Mouse (Mus musculus): ENCODE data around the gene March6. TPM values are rescaled to one million over a fixed set of nuclear protein-coding genes. Genes with fewer than 3 reads are reported as not detected.

The March6 gene
- polyA plus RNA-seq, 1 experiment from 2014 or later = 28.2 TPM

DNA sequence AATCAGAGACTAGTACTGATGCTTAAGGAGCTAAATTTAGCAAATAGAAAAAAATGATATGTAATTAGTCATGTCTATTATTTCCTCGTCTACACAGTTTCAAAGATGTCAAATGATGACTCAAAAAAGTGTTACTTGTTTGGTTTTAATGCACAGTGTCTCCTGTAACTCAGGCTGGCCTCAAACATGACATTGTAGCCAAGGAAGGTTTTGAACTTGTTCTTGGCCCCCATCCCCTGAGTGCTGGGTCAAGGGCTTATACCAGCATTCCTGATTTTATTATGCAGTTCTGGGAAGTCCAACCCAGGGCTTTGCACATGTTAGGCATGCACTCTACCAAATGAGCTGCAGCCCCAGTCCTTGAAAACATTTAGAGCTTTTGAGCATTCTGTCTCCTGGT, 34.9 kb upstream of the March6 start:
- no peak for ATAC-seq (ENCODE audit: low read depth)
- Histone ChIP-seq H3K27ac (ENCODE audit: low read length) (no peak overlapping the region), H3K36me3 (ENCODE audit: control insufficient read depth, insufficient read depth, low read length) (no peaks in the 10 kb centered on the region), H3K4me1 (replicated peaks; ENCODE audit: control insufficient read depth, insufficient read depth, low read length) (peaks cover 26% of the 10 kb centered on the region), H3K4me3 (ENCODE audit: low read length) (no peak overlapping the region), H3K9ac (ENCODE audit: low read length) (no peak overlapping the region), H3K9me3 (ENCODE audit: control insufficient read depth, low read length) (no peaks in the 10 kb centered on the region; the same call in 1 of the 2 replicates), H3K4me2 (ENCODE audit: low read depth, low read length) (no peak overlapping the region), H3K27me3 (ENCODE audit: control insufficient read depth, insufficient read depth, low read depth, low read length) (no peaks in the 10 kb centered on the region)
- 68% methylated on average over 1 of the region's 1 CpGs for WGBS

DNA sequence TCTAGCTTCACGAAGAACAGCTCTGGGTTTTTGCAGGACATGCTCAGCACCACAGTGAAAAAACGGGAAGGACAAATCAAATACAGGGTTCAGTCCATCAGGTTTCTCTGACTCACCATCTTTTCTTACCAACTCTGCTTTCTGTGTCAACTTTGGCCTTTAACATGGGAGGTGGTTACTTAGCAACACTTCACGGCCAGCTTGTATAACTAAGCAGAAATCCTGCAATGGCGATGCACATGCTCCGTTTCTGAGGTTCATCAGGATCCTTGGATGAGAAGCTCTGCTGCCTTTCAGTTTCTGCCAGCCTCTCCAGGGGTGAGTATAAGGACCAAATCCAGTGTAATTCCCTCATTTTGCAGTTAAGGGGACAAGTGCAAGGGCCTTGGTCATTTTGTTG, 34.3 kb upstream of the March6 start, which contains the start of gene Cmbl:
Cmbl (plus strand) TSS at position 206 of the 400 bp plus-strand sequence.
- no peaks in the 10 kb centered on the region; the same call in 1 of the 2 replicates for H3K9me3 ChIP-seq (ENCODE audit: control insufficient read depth, low read length)
- H3K27me3 ChIP-seq (ENCODE audit: control insufficient read depth, insufficient read depth, low read depth, low read length) = no peaks in the 10 kb centered on the region
- no peak within 1 kb of the TSS for H3K9ac ChIP-seq (ENCODE audit: low read length)
- no peaks in the 10 kb centered on the region for H3K36me3 ChIP-seq (ENCODE audit: control insufficient read depth, insufficient read depth, low read length)
- H3K4me1 ChIP-seq (replicated peaks; ENCODE audit: control insufficient read depth, insufficient read depth, low read length) = peaks cover 26% of the 10 kb centered on the region
- no peak for ATAC-seq (ENCODE audit: low read depth)
- no peak within 1 kb of the TSS for H3K4me3 ChIP-seq (ENCODE audit: low read length)
- no peak within 1 kb of the TSS for H3K4me2 ChIP-seq (ENCODE audit: low read depth, low read length)
- WGBS = 50% methylated on average over 5 of the region's 5 CpGs
- peak within 1 kb of the TSS; percentile 36; the same call in 1 of the 2 replicates for H3K27ac ChIP-seq (ENCODE audit: low read length)

DNA sequence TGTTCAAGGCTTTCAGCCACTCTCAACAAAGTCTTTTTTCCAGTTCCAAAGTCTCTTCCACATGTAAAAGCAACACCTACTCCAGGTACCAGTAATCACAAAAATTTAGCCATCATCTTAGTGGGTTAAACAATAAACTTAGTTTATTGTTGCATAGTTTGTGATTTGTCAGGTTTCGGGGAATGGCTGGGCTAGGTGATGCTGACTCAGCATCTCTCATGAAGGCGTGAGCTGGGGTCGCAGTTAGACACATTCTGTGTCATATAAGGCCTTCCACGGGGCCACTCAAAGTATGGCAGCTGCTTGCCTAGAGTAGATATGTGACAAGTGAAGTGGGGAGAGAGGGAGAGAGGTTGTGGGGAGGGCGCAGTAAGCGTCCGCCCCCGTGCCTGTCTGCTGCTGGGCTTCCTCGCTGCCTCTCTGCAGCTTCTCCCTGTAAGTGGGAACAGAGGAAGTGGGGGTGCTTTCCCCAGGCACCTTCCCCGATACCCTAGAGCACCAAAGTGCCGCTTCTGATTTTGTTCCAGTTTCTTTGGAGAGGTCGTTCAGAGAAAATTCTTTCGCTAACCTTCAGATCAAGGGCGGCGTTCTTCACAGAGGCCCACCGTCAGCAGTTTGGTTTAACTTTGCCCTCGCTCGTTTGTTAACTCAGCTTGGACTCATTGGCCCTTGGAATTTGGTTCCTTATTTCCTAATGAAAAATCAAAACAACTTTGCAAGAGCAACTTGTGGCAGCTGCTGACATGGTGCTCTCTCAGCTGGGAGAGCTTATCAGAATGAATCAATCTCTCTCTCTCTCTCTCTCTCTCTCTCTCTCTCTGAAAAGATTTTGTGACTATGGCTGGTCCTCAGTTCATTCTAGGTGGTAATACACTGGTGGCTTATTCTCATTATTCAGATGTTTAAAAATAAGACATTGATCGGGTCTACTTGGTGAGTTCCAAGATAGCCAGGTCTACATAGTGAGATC, 33.0 kb upstream of the March6 start:
- H3K9ac ChIP-seq (ENCODE audit: low read length) = no peak overlapping the region
- no peaks in the 10 kb centered on the region for H3K36me3 ChIP-seq (ENCODE audit: control insufficient read depth, insufficient read depth, low read length)
- H3K27ac ChIP-seq (ENCODE audit: low read length) = peak overlapping the region; percentile 36
- H3K9me3 ChIP-seq (ENCODE audit: control insufficient read depth, low read length) = no peaks in the 10 kb centered on the region; the same call in 1 of the 2 replicates
- H3K4me3 ChIP-seq (ENCODE audit: low read length) = peak overlapping the region; percentile 14; the same call in 1 of the 2 replicates
- H3K27me3 ChIP-seq (ENCODE audit: control insufficient read depth, insufficient read depth, low read depth, low read length) = no peaks in the 10 kb centered on the region
- peaks cover 17% of the 10 kb centered on the region for H3K4me1 ChIP-seq (replicated peaks; ENCODE audit: control insufficient read depth, insufficient read depth, low read length)
- peak overlapping the region; percentile 23 for H3K4me2 ChIP-seq (ENCODE audit: low read depth, low read length)
- ATAC-seq (ENCODE audit: low read depth) = peak; percentile 41
- 28% methylated on average over 19 of the region's 19 CpGs for WGBS

DNA sequence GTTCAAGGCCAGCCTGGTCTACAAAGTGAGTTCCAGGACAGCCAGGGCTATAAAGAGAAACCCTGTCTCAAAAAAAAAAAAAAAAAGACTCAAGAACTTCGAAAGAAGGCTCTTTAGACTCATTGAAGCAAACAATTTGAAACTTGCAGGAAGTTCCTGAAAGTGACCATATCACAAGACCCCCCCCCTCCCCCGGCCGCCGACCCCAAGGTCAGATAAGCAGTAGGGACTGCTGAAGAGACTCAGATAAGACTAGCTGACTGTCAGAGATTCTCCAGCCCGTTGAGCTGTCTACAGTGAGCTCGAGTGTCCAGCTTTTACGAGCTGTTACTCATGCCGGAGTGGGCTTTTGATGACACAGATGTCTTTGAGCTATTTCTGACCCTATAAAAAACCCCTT, 32.0 kb upstream of the March6 start:
- H3K27ac ChIP-seq (ENCODE audit: low read length) = no peak overlapping the region
- H3K9ac ChIP-seq (ENCODE audit: low read length) = no peak overlapping the region
- 52% methylated on average over 8 of the region's 8 CpGs for WGBS
- H3K4me2 ChIP-seq (ENCODE audit: low read depth, low read length) = no peak overlapping the region
- H3K36me3 ChIP-seq (ENCODE audit: control insufficient read depth, insufficient read depth, low read length) = no peaks in the 10 kb centered on the region
- H3K4me3 ChIP-seq (ENCODE audit: low read length) = no peak overlapping the region
- no peaks in the 10 kb centered on the region for H3K27me3 ChIP-seq (ENCODE audit: control insufficient read depth, insufficient read depth, low read depth, low read length)
- peaks cover 10% of the 10 kb centered on the region for H3K4me1 ChIP-seq (replicated peaks; ENCODE audit: control insufficient read depth, insufficient read depth, low read length)
- no peaks in the 10 kb centered on the region; the same call in 1 of the 2 replicates for H3K9me3 ChIP-seq (ENCODE audit: control insufficient read depth, low read length)
- ATAC-seq (ENCODE audit: low read depth) = no peak

DNA sequence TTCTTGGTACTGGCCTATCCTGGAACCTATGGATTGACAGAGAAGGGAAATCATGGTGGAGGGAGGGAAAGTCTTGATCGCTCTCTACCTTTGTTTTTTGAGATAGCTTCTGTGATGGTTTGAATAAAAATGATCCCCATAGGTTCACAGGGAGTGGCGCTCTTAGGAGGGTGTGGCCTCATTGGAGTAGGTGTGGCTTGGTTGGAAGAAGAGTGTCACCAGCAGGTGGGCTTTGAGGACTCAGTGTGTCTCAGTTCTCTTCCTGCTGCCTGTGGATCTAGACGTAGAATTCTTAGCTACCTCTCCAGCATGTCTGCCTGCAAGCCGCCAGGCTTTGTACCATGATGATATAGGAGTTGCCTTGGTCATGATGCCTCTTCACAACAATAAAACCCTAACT, 31.1 kb upstream of the March6 start:
- Histone ChIP-seq H3K27ac (ENCODE audit: low read length) (no peak overlapping the region), H3K4me1 (replicated peaks; ENCODE audit: control insufficient read depth, insufficient read depth, low read length) (peaks cover 10% of the 10 kb centered on the region), H3K9ac (ENCODE audit: low read length) (no peak overlapping the region), H3K27me3 (ENCODE audit: control insufficient read depth, insufficient read depth, low read depth, low read length) (no peaks in the 10 kb centered on the region), H3K4me3 (ENCODE audit: low read length) (no peak overlapping the region), H3K9me3 (ENCODE audit: control insufficient read depth, low read length) (no peaks in the 10 kb centered on the region; the same call in 1 of the 2 replicates), H3K36me3 (ENCODE audit: control insufficient read depth, insufficient read depth, low read length) (no peaks in the 10 kb centered on the region), H3K4me2 (ENCODE audit: low read depth, low read length) (no peak overlapping the region)
- 92% methylated on average over 4 of the region's 4 CpGs for WGBS
- no peak for ATAC-seq (ENCODE audit: low read depth)

DNA sequence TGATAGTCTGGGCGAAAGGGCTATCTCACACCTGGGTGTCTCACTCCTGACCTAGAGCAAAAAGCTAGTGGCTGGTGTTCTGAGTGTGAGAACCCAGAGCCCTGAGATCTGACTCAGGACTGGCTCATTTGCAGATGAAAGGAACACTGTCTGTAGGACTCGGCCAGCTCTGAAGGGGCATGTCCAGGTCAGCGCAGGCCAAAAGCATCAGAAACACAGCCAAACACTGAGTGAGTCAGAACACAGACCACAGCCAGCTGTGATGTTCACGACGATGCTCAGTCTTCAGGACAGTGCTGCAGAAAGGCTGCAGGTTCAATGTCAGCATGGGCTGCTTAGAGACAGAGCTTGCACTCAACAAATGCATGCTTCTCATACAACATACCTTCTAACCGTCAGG, 30.5 kb upstream of the March6 start:
- Histone ChIP-seq H3K4me3 (ENCODE audit: low read length) (no peak overlapping the region), H3K9me3 (ENCODE audit: control insufficient read depth, low read length) (no peaks in the 10 kb centered on the region; the same call in 1 of the 2 replicates), H3K27me3 (ENCODE audit: control insufficient read depth, insufficient read depth, low read depth, low read length) (no peaks in the 10 kb centered on the region), H3K27ac (ENCODE audit: low read length) (no peak overlapping the region), H3K9ac (ENCODE audit: low read length) (no peak overlapping the region), H3K36me3 (ENCODE audit: control insufficient read depth, insufficient read depth, low read length) (no peaks in the 10 kb centered on the region), H3K4me2 (ENCODE audit: low read depth, low read length) (no peak overlapping the region), H3K4me1 (replicated peaks; ENCODE audit: control insufficient read depth, insufficient read depth, low read length) (peaks cover 10% of the 10 kb centered on the region)
- ATAC-seq (ENCODE audit: low read depth) = no peak
- WGBS = 79% methylated on average over 6 of the region's 6 CpGs

DNA sequence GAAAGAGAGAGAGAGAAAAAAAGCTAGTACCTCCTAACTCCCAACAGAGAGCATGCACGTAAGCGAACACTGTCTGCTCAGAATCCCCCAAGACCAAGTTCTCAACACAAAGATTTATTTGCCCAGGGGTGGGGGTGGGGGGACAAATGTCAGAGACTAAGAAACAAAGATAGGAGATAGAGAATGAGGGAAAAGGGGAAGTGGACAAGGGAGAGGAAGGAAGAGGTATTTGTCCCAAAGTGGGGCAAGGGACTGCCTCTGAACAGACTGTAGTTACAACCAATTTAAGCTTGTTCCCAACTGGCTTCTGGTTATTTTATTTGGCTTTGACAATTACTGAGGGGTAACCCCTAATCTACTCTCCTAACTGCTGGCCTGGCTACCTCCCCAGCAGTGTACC, 24.0 kb upstream of the March6 start:
- no peak for ATAC-seq (ENCODE audit: low read depth)
- H3K9ac ChIP-seq (ENCODE audit: low read length) = no peak overlapping the region
- no peaks in the 10 kb centered on the region for H3K27me3 ChIP-seq (ENCODE audit: control insufficient read depth, insufficient read depth, low read depth, low read length)
- H3K27ac ChIP-seq (ENCODE audit: low read length) = no peak overlapping the region
- no peaks in the 10 kb centered on the region for H3K36me3 ChIP-seq (ENCODE audit: control insufficient read depth, insufficient read depth, low read length)
- no peak overlapping the region for H3K4me2 ChIP-seq (ENCODE audit: low read depth, low read length)
- H3K4me3 ChIP-seq (ENCODE audit: low read length) = no peak overlapping the region
- no peaks in the 10 kb centered on the region for H3K9me3 ChIP-seq (ENCODE audit: control insufficient read depth, low read length)
- no peaks in the 10 kb centered on the region for H3K4me1 ChIP-seq (replicated peaks; ENCODE audit: control insufficient read depth, insufficient read depth, low read length)
- WGBS = 85% methylated on average over 2 of the region's 2 CpGs

DNA sequence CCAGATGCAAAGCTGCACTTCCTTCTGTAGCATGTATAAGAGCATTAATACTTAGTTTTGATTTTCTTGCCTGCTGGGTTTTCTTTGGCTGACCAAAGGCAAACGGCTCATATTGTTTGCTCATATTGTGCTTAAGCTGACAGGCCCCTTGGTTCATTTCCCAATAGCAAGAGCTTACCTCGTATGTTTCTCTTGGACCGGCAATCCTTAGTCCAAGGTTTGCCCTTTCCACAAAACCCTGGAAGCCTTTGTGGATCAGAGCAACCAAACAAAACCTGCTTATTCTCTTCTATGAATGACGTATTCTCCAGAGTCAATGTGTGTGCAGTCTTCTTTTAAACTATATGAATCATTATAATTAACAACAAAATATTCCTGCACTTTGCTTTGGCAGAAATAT, 19.5 kb upstream of the March6 start:
- no peak for ATAC-seq (ENCODE audit: low read depth)
- H3K9ac ChIP-seq (ENCODE audit: low read length) = no peak overlapping the region

DNA sequence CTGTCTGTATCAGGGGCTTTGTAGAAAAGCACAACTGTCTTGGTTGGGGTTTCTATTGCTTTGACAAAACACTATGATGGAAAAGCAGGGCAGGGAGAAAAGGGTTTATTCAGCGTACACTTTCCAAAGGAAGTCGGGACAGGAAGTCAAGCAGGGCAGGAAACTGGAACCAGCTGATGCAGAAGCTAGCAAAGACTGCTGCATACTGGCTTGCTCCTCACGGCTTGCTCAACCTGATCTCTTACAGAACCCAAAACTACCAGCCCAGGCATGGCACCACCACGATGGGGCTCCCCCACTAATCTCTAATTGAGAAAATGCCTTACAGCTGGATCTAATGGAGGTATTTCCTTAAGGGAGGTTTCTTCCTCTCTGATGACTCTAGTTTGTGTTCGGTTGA, 16.6 kb upstream of the March6 start:
- no peaks in the 10 kb centered on the region for H3K27me3 ChIP-seq (ENCODE audit: control insufficient read depth, insufficient read depth, low read depth, low read length)
- H3K4me2 ChIP-seq (ENCODE audit: low read depth, low read length) = no peak overlapping the region
- H3K4me3 ChIP-seq (ENCODE audit: low read length) = no peak overlapping the region
- no peak overlapping the region for H3K9ac ChIP-seq (ENCODE audit: low read length)
- H3K36me3 ChIP-seq (ENCODE audit: control insufficient read depth, insufficient read depth, low read length) = no peaks in the 10 kb centered on the region
- H3K9me3 ChIP-seq (ENCODE audit: control insufficient read depth, low read length) = no peaks in the 10 kb centered on the region
- no peak overlapping the region for H3K27ac ChIP-seq (ENCODE audit: low read length)
- whole genome bisulfite sequencing = 61% methylated on average over 5 of the region's 5 CpGs
- H3K4me1 ChIP-seq (replicated peaks; ENCODE audit: control insufficient read depth, insufficient read depth, low read length) = peaks cover 2% of the 10 kb centered on the region; the same call in 1 of the 2 replicates
- ATAC-seq (ENCODE audit: low read depth) = no peak

More for the DNA sequence above, 19.5 kb upstream of the March6 start:
- Histone ChIP-seq H3K4me1 (replicated peaks; ENCODE audit: control insufficient read depth, insufficient read depth, low read length) (no peaks in the 10 kb centered on the region), H3K27ac (ENCODE audit: low read length) (no peak overlapping the region), H3K9me3 (ENCODE audit: control insufficient read depth, low read length) (no peaks in the 10 kb centered on the region), H3K4me3 (ENCODE audit: low read length) (no peak overlapping the region), H3K4me2 (ENCODE audit: low read depth, low read length) (no peak overlapping the region), H3K27me3 (ENCODE audit: control insufficient read depth, insufficient read depth, low read depth, low read length) (no peaks in the 10 kb centered on the region), H3K36me3 (ENCODE audit: control insufficient read depth, insufficient read depth, low read length) (no peaks in the 10 kb centered on the region)
- 62% methylated on average over 4 of the region's 4 CpGs for WGBS
